Mouse (Mus musculus): ENCODE measurements around the gene Tars.

The Tars gene

GRCm38 (mm10) chr15:11360888-11361287, 38.6 kb downstream of the Tars start:
- DNase-seq = no peak

GRCm38 (mm10) chr15:11357501-11357900, 42.0 kb downstream of the Tars start:
- DNase-seq = no peak

GRCm38 (mm10) chr15:11355865-11356264, 43.6 kb downstream of the Tars start:
- DNase-seq = no peak

- DNase-seq = no peak
These were observed 59.8 kb downstream of the Tars start for GRCm38 (mm10) chr15:11339467-11340180.

Data from cerebellum, adult 9-11 months (tissue).